Mouse (Mus musculus): ENCODE data around the gene Gm47791.

Gm47791 gene

DNA sequence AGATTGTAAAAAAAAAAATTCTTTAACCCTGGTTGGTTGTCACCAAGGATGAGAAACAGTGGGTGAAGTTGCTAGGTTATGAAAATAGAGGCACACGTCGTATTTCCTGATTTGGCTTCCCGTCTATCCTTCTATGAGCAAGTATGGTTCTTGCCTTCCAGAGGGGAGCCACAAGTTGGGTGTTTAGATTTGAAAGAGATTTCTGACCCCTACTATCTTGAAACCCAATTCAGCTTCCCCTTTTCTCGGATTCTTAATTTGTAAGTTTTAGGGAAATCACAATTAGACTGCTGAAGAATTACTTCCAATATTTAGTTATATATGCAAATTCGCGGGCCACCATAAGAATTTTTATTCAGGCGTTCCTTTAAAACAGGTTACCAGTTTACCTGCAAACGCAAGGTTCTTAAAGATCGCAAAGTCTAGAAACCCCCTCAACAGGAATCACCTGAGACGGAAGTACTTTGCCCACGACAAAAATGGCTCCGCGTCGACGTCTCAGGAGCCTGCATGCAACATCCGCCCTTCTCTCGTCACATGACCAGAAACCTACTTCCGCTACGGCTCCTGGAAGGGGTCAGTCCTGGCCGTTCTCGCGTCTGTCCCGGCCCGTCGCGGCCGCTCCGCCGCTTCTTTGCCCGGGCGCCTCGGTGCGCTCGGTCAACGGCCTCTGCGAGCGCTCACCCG is 46.6 kb downstream of the Gm47791 start, which contains the start of gene Mff:
Gene Mff, plus strand, starts transcription at position 552 of the 687 bp plus-strand sequence.
- peak; percentile 96 for DNase-seq (ENCODE audit: low read depth, low spot score)

All from R1 (cell line).